Mouse (Mus musculus) kidney, postnatal 36 days (tissue): Measurements from ENCODE around the gene Ctdnep1.

ENCODE experiments used
- DNase-seq, 2 experiments: peaks; one replicate each; pipeline ENCODE4 v3.0.0; 2021 to 2022; ENCODE audit warnings: mixed read lengths in 2 of 2

Ctdnep1 gene

DNA sequence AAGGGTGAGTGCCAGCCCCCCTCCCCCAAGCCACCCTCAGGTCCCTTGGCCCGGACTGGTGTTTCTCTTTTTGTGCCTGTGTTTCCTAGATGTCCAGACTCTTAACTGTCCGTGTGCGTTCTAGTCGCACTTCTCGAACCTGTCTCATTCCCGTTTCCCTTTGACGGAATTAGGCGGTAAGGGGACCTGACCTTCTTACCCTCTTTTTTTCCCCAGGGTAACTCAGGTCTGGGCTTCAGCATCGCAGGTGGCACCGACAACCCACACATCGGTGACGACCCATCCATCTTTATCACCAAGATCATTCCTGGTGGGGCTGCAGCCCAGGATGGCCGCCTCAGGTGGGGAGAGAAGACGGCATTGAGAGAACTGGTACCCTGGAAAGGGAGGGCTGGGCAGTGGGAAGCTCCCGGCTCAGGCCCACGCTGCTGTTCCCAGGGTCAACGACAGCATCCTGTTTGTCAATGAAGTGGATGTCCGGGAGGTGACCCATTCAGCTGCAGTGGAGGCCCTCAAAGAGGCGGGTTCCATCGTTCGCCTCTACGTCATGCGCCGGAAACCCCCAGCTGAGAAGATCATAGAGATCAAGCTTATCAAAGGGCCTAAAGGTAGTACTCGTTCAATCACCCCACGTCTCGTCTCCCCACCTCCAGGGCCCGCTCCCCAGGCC, 49.8 kb downstream of the Ctdnep1 start:
- DNase-seq, result no peak

- DNase-seq, result no peak
Measured at GRCm38 (mm10) chr11:70031321-70031670, 50.3 kb downstream of the Ctdnep1 start.

GRCm38 (mm10) chr11:70038174-70038573, 57.2 kb downstream of the Ctdnep1 start:
- no peak for DNase-seq

- DNase-seq, result no peak
Measured at GRCm38 (mm10) chr11:70039631-70040030, 58.7 kb downstream of the Ctdnep1 start.

DNA sequence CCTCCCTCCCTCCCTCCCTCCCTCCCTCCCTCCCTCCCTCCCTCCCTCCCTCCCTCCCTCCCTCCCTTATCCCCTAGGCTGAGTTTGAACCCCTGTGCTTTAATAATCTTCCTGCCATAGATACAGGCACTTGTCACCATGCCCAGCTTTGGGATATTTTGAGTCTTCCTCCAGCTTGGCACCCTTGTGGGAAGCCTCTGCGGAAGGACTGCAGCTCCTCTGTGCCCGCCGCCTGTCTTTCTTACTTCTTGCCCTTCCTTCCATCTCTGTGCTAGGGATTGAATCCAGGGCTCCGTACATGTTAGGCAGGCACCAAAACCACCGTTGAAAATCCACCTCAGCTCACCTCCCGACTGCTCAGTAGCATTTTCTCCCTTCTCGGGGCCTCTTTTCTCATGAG, 59.2 kb downstream of the Ctdnep1 start:
- no peak for DNase-seq
